Mouse (Mus musculus) ovary, postnatal 10 days (tissue): ENCODE data around the gene Grap2.

Experiments
- DNase-seq: peaks from one replicate; pipeline ENCODE4 v3.0.0; 2022; ENCODE audit warnings: low spot score

The Grap2 gene

GRCm38 (mm10) chr15:80683990-80684389, 111.6 kb downstream of the Grap2 start:
- no peak for DNase-seq

- no peak for DNase-seq
Measured at GRCm38 (mm10) chr15:80684786-80685602, 112.6 kb downstream of the Grap2 start.

GRCm38 (mm10) chr15:80685603-80685895, 113.2 kb downstream of the Grap2 start:
- no peak for DNase-seq

GRCm38 (mm10) chr15:80688536-80688935, 116.1 kb downstream of the Grap2 start:
- DNase-seq, result no peak

- DNase-seq, result no peak
Measured at GRCm38 (mm10) chr15:80693492-80693891, 121.1 kb downstream of the Grap2 start.

GRCm38 (mm10) chr15:80694125-80694910, 121.9 kb downstream of the Grap2 start:
- DNase-seq, result no peak

- no peak for DNase-seq
Measured at GRCm38 (mm10) chr15:80697564-80697963, 125.2 kb downstream of the Grap2 start.

- no peak for DNase-seq
Measured at GRCm38 (mm10) chr15:80701481-80702257, 129.3 kb downstream of the Grap2 start.
